Mouse (Mus musculus): Measurements from ENCODE around the gene Ube2m.
A peak's percentile ranks its signal among the peaks of the same experiment; 100 is the strongest.
"Not testable (repeated sequence)": the region's sequence is repeated elsewhere in the genome, so short reads cannot be mapped to it uniquely, and the experiment has no call there.

Gene Ube2m

GRCm38 (mm10) chr7:13037901-13038555, at the start of gene Ube2m:
Gene Ube2m, minus strand, starts transcription at chr7:13038275.
- DNase-seq (ENCODE audit: low spot score in 2 of 2): peak; percentile 99 to 100

GRCm38 (mm10) chr7:13072293-13072692, 34.2 kb upstream of the Ube2m start:
- no peak for DNase-seq (ENCODE audit: low spot score in 2 of 2)

DNA sequence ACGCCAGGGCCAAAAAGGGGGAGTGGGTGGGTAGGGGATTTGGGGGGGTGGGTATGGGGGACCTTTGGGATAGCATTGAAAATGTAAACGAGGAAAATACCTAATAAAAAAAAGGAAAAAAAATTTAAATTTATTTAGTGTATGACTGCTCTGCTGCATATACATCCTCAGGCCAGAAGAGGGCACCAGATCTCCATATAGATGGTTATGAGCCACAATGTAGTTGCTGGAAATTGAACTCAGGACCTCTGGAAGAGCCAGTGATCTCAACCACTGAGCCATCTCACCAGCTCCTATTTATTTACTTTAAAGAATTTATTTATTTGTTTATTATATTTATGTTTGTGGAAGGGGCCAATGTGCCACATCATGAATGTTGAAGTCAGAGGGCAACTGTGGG, 25.3 kb upstream of the Ube2m start:
- not testable (repeated sequence) for DNase-seq (ENCODE audit: low spot score in 2 of 2)

DNA sequence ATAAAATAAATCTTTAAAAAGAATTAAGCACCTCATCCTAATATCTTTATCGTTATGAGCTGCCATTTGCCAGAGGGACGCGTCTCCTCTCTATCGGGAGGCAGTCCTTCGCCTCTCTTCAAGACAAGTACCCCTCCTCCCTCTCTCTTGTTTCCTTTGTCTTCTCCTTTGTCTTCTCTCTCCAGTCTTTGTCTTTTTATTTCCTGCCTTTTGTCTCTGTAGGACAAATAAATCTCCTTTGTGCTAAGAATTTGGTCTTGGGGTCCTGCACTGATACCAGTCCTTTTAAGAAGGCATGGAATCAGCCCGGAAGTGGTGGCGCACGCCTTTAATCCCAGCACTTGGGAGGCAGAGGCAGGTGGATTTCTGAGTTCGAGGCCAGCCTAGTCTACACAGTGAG, 21.5 kb upstream of the Ube2m start:
- no peak for DNase-seq (ENCODE audit: low spot score in 2 of 2)

- peak in 1 of 2 experiments; percentile 22 for DNase-seq (ENCODE audit: low spot score in 2 of 2)
Observed at GRCm38 (mm10) chr7:13056913-13057700, 19.0 kb upstream of the Ube2m start.

- peak; percentile 99 for DNase-seq (ENCODE audit: low spot score in 2 of 2)
Observed at GRCm38 (mm10) chr7:13054287-13055010, 16.4 kb upstream of the Ube2m start, which contains the start of gene Mzf1. Gene Mzf1, minus strand, starts transcription at chr7:13054764.

DNA sequence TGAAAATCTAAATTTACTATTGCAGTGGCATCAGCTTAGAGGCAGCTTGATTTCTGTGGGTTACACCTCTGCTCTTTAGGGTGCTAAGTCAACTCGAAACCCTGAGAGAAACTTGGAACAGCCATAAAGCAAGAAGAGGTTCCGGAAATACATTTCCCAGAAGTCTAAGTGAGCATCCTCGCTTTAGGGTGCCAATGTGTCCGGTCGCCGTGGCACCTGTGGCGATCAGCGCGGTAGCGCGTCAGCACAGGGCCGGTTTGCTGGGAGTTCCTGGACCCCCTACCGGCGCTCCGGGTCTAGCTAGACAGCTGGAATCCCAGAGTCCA, 15.8 kb upstream of the Ube2m start:
- DNase-seq (ENCODE audit: low spot score in 2 of 2): no peak

DNA sequence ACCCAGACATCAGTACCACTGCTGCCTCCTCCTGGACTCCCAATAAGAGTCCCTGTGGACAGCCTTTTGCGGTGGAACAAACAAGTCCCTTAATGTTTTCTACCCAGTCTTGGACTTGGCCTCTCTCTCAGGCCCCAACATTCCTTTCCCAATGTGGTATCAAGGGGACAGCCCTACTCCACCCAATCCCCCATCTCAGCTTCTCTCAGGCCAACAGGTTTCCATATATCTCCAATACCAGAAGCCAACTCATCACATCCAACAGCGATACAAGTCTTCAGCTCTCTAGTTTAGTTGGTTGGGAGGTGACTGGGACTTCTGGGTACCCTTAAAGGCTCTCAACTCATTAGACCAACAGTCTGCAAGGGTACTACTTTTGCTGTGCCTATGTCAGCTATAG, 15.4 kb upstream of the Ube2m start:
- DNase-seq (ENCODE audit: low spot score in 2 of 2): peak in 1 of 2 experiments; percentile 22

DNA sequence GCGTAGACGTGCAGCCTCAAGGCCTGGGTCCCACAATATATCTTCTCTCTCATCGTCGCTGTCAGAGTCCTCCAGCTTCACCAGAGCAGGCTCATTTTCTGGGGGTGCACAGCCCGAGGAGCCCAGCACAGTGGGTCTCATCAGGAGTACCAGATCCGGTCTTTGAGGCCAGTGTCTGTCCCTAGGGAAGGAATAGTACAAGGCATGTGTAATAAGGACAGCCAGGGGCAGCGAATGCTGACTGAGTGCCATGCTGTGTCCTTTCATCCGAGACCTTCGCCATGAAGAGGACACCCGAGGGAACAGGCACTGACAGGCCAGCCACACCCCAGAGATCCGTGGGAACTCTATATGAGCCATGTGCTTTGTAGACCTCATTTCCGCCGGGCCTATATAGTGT, 14.9 kb upstream of the Ube2m start:
- DNase-seq (ENCODE audit: low spot score in 2 of 2): peak in 1 of 2 experiments; percentile 33

GRCm38 (mm10) chr7:13046084-13046483, 8.0 kb upstream of the Ube2m start:
- DNase-seq (ENCODE audit: low spot score in 2 of 2): peak in 1 of 2 experiments; percentile 56

GRCm38 (mm10) chr7:13044254-13044625, 6.2 kb upstream of the Ube2m start:
- no peak for DNase-seq (ENCODE audit: low spot score in 2 of 2)

GRCm38 (mm10) chr7:13043445-13044253, 5.6 kb upstream of the Ube2m start:
- DNase-seq (ENCODE audit: low spot score in 2 of 2): peak; percentile 73 to 74

DNA sequence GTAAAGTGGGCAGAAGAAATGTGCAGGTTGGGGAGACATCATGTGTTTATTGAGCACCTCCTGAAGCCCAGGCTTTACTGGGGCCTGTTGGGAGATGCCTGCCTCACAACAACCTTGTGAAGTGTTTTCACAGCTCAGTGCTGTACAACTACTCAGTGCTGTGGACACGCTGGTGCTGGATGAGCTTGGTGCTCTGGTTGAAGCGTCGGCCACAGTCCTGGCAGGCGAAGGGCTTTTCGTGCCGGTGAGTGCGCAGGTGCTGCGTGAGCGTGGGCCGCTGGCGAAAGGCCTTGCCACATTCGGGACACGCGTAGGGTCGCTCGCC, 5.0 kb upstream of the Ube2m start:
- no peak for DNase-seq (ENCODE audit: low spot score in 2 of 2)

- DNase-seq (ENCODE audit: low spot score in 2 of 2): peak in 1 of 2 experiments; percentile 27
Observed at GRCm38 (mm10) chr7:13042511-13042910, 4.4 kb upstream of the Ube2m start.

- DNase-seq (ENCODE audit: low spot score in 2 of 2): peak in 1 of 2 experiments; percentile 27
Observed at GRCm38 (mm10) chr7:13041256-13041655, 3.2 kb upstream of the Ube2m start.

DNA sequence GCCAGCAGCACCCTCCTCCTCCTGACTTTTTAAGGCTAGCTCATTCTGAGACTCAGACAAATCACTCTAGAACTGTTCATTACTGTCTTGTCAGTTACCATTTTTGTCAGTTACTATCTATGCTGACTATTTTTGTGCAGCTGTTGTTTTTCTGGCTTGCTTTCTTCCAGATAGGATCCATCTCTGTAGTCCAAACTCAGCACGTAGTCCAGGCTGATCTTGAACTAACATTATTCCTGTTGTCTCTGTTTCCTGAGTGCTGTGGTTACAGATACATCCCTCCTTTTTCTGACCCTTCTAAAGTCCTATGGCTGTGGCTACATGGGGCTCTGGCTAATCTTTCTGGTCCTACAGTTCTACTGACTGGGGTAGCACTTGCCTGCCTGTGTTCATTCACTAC, 1.1 kb upstream of the Ube2m start:
- DNase-seq (ENCODE audit: low spot score in 2 of 2): no peak

DNA sequence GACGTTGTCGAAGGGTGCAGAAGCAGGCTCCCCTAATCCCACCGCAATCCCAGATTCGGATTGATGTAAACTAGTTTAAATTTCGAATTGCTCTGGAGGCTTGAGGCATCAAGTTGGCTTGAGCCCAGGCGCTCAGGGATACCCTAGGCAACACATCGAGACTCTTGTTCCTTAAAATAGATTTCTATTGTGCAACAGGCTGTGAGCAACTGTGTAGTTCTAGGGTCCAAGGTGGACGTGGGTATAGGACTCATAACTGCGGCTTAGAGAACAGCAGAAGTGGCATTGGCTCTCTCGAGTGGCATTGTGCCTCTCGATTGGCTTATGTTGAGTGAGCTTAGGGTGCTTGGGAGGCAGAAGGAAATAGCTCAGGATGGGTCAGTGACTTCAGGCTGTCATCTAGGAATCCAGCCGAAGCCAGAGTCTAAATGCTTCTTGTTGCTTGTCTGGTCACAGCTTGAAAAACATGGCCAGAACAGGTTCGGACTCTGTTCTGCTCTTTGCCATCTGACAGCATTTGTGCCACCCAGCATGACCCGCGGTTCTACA, 620 bp upstream of the Ube2m start:
- no peak for DNase-seq (ENCODE audit: low spot score in 2 of 2)

GRCm38 (mm10) chr7:13037366-13037765, 709 bp downstream of the Ube2m start:
- DNase-seq (ENCODE audit: low spot score in 2 of 2): peak; percentile 76 to 81

GRCm38 (mm10) chr7:13036806-13037205, 1.3 kb downstream of the Ube2m start:
- DNase-seq (ENCODE audit: low spot score in 2 of 2): peak in 1 of 2 experiments; percentile 26

DNA sequence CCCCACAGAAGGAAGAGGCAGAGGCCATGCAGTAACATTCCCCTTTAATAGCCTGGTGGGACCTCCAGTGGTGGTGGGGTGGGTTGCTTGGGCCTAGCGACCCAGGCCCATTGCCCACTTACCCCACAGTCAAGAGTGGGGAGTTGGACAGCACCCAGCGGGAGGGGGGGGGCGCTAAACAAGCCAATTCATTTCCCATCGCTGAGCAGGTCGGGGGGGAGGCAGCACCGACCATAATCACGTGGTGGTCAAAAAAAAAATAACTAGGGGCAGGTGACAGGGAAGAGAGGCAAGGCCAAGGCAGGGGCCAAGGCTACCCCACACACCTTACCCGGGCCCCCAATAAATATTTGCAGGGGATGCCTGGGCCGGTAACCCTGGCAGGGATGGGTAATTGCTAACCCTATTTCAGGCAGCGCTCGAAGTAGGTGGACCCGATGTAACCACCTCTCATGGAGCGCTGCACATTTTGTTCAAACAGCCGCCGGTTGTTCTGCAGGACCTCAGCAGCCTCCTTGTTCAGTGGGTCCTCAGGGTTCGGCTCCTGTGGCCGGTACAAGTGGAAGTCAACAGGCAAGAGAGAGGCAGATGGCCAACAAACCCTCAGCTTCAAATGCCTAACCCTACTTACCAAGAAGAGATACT, 2.7 kb downstream of the Ube2m start:
- peak; percentile 56 to 65 for DNase-seq (ENCODE audit: low spot score in 2 of 2)
